Mouse (Mus musculus) mature B cell (primary cell): ENCODE data around the gene Gm14391.
"Not testable (repeated sequence)": the region's sequence is repeated elsewhere in the genome, so short reads cannot be mapped to it uniquely, and the experiment has no call there.

Source experiments
- in situ Hi-C: fragments of 300-500 bp; cut with MboI; formaldehyde crosslinking; loops from 2 replicates; pipeline ENCODE4 v1.14.3; 2019

The Gm14391 gene

DNA sequence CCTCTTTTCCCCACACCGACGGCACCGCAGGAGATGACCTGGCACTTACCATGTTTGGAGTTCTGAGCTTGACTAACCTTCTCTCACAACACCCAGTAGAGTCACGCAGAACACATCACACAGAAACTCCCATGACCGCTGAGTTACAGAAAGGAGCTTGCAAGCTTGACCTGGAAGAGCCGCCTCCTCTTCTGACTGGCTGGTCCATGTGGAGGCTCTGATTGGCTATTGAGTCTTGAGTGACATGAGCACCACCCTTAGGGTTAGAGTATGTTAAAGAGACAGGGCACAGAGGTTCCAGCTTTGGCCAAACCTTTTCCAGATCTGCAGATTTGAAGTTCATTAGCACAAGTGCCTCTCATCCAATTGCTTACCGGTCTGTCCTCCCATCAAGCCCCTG lies at the start of gene Gm14391:
Gm14391 (minus strand) TSS at position 186 of the 400 bp plus-strand sequence.
- in situ Hi-C loops = not testable (repeated sequence)

DNA sequence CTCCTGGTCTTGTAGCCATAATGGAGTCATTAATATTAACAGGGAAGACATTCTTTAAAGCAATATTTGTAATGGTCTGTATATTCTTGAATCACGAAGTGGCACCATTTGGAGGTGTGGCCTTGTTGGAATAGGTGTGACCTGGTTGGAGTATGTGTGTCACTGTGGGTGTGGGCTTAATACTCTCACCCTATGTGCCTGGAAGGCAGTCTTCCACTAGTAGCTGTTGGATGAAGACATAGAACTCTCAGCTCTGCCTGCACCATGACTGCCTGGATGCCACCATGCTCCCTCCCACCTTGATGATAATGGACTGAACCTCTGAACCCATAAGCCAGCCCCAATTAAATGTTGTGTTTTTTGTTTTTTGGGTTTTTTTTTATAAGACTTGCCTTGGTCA lies 27.7 kb downstream of the Gm14391 start:
- in situ Hi-C loops = not testable (repeated sequence)

DNA sequence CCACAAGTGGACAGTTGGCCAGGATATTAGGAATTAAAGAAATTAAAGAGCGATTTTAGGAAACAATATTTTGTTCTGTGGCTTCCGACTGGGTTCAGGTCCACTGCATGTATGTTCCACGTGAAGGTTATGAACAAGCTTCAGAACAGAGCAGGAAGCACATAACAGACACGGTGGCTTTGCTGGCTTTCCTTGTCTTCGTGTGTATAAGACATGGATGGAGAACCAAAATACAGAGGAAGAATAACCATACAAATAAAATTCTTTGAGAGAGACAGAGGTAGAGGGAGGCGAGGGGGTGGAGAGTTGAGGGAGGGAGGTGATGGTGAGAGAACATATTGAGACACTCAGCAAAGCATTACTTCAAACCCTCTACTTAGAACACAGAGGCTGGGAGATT lies 30.4 kb downstream of the Gm14391 start:
- in situ Hi-C loops = no loop called here

DNA sequence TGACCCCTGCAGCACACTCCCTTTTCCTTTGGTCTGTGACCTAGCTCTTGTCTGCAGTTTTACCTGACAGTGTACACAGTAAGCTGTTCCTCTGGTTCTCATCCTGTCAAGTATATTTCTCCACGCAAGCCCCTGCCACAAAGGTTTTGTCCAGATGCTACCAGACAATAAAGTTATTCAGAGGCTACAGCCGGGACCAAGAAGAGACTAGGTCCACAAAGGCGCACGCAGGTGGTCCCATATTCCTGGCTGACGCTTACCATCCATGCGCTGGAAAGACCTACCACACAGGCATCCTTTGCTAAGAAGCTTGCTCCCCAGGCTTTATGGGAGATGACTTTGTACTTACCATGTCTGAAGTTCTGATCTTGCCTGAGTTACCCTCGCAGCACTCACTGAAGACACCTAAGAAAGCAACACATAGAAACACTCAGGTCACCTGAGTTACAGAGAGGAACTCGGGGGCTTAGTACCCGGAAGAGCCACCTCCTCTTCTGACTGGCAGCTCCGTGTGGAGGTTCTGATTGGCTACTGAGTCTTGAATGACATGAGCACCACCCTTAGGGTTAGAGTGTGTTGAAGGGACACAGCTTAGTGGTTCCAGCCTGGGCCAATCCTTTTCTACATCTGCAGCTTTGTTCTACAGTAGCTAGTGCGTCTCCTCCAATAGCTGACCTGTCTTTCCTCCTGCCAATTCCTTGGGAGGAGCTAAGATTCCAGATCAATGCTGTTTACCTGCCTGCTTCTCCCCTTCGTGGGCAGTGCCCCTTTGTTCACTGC lies 31.1 kb downstream of the Gm14391 start, which contains the start of gene Gm14443:
Gm14443 (minus strand) TSS at position 471 of the 780 bp plus-strand sequence.
- in situ Hi-C loops = not testable (repeated sequence)

DNA sequence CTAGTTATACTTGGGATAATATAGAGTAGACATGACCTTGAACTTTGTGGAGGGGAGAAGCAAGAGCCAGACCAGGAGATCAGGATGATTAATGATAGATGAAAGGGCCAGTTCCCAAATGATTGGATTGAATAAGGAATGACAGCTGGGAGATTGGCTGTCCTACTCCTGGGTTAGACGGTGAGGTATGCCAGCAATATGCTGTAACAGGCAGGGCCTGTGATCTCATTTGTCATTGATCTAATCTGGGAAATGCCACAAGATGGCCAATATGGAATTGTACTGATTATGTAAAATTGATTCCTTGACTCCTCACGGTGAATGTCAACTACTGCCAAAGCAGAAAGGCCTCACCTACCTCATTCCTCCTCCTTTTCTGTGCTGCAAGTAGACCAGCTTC lies 32.7 kb downstream of the Gm14391 start:
- in situ Hi-C loops = not testable (repeated sequence)

DNA sequence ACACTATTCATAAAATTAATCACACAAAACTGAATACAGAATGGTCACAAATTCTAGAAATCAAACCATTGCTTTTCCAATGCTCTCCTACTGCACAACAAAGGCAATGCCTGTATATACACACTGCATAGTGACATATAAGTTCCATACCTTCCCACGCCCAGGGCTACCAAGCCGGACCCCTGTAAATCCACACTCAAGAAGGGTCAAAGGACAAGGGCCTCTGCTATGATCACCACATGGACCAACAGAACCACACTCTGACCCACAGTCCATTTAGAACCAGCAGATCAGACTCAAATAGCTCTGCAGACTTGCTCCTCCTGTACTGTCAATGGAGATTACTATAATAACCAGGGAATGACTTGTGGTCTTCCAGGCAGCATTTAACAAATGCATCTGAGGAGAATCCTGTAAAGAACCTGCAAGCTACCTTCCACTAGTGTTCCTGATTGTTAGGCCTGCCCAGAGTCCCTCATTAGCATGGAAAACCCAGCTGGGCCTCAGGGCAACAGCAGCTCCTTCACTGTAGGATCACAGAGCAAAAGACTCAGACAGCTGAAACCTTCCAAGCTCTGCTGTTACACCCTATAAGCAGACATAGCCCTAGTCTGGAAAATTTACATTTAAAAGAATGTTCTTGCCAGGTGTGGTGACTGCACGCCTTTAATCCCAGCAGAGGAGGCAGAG lies 33.7 kb downstream of the Gm14391 start:
- in situ Hi-C loops = not testable (repeated sequence)

DNA sequence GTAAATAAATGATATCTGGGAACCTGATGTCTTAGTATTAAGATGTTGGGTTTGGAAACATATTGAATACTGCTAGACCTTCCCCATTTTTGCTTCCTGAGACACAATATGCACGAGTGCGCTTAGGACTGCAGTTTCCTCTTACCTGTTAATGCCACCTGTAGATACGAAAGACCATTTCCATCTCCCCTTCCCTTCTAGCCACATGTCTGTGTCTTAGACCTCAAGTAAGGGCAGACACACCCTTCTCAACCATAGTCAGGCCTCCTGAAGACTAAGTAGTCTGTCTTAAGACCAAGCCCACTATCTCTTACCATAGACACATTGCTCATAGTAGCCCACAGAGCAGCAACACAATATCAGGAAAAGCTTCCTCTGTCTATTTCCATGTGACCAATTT lies 34.6 kb downstream of the Gm14391 start:
- in situ Hi-C loops = no loop called here

DNA sequence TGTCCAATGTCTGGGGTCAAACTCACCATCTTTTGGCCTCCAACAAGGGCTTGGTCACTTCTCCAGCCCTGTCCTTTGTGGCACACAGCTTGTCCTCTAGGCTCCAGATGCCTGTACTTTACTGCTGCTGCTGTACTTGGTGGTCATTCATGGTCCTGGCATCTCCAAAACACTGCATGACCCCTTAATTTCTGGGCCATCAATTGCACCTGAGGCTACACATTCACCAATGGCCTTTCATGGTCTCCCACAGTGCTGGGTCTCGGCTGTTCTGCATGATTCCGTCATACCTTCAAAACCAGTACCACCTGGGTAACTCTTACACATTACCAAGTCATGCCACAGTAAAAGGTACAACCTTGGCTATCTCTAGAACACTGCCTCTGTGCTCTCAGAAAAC lies 39.8 kb downstream of the Gm14391 start:
- in situ Hi-C loops = not testable (repeated sequence)

DNA sequence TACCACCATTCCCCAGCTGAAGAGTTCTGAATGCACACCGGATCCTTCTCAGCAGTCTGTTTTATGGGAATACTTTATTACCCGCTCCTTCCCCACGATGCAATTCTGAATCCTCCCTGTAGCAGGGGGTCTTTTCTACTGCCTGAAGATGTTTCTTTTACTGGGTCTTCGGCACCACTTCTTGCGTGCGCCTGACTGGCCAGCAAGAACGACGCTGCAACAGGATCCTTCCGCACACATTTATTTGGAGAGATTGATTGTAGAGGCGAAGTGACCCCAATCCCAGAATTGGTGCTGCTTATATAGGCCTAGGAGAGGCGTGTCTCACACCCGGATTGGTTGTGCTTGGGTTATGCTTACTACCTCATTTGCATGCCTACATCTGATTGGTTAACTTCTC lies 41.6 kb downstream of the Gm14391 start:
- in situ Hi-C loops = not testable (repeated sequence)

DNA sequence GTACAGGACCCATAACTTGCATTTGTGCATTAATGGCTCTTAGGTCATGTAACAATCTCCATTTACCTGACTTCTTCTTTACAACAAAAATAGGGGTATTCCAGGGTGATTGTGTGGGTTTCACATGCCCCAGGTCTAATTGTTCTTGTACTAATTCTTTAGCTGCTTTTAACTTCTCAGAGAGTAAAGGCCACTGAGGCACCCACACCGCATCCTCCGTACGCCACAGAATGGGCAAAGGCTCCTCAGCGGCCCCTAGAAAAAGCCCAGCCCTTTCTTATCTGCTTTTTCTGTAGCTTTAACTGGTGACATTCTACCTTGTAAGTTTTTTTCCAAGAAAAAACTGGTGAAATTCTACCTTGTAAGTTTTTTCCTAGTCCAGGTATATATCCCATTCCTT lies 45.3 kb downstream of the Gm14391 start:
- in situ Hi-C loops = not testable (repeated sequence)

DNA sequence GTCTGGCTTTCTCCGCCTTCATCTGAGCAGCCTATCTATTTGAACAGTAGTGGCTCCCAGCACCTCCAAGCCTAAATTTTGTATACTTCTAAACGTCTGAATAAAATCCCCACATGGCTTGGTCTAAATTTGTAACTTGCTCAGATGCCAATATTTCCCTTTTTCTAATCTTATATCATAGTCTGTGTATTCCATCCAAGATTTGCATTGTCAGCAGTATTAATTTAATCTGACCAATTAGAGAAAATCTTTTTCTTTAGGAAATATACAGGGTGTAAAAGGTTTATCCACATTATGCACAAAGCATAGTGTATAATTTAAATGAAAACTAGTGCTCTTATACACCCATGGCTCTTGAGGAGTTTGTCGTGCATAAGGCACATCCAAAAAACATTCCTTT lies 48.1 kb downstream of the Gm14391 start:
- in situ Hi-C loops = no loop called here

DNA sequence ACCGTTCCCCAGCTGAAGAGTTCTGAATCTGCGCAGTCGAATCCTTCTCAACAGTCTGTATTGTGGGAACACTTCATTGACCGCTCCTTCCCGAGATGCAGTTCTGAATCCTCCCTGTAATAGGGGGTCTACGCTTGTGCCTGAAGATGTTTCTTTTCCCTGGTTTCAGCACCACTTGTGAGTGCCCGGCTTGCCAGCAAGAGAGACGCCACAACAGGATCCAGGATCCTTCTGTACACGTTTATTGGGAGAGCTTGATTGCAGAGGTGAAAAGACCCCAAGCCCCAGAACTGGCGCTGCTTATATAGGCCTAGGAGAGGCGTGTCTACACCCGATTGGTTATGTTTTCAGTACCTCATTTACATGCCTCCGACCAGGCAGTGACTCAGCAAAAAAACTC lies 50.0 kb downstream of the Gm14391 start:
- in situ Hi-C loops = no loop called here

DNA sequence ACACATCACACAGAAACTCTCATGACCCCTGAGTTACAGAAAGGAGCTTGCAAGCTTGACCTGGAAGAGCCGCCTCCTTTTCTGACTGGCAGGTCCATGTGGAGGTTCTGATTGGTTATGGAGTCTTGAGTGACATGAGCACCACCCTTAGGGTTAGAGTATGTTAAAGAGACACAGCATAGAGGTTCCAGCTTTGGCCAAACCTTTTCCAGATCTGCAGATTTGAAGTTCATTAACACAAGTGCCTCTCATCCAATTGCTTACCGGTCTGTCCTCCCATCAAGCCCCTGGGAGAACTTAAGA lies 64.8 kb downstream of the Gm14391 start, which contains the start of gene Gm14399:
Gm14399 (minus strand) TSS at position 20 of the 303 bp plus-strand sequence.
- in situ Hi-C loops = not testable (repeated sequence)

DNA sequence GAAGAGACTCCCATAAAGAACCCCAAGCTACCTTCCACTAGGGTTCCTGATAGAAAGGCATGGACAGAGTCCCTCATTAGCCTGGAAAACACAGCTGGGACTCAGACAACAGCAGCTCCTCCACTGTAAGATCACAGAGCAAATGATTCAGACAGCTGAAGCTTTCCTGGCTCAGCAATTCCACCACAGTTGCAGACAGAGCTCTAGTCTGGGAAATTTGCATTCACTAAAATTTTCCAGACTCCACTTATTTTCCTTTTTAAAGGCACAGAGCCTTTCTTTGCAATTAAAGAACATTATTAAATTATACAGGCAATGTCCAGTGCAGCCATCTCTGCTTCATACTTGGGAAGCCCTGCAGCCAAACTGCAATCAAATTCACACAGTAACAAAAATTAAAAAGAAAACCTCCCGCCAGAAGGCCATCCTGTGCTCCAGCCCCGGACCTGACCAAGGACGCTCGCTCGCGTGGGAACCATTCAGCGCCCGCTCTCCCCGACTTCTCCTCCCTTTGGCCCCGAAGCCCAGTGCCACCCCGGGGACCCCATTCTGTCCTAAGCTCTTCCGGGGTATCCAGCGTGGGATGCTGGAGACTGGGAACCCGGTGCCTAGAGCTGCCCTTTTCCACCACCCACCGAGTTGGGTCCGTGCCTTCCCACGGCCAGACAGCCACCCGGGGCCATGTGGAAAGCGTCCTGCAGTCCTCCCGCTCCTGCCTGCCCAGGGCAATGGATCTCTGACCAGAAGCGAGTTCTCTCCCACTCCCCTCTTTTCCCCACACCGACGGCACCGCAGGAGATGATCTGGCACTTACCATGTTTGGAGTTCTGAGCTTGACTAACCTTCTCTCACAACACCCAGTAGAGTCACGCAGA lies 65.4 kb downstream of the Gm14391 start:
- in situ Hi-C loops = not testable (repeated sequence)
